Mouse (Mus musculus): ENCODE data around the gene Zfp523. TPM values are rescaled to one million over a fixed set of nuclear protein-coding genes. Genes with fewer than 3 reads are reported as not detected.
A peak's percentile ranks its signal among the peaks of the same experiment; 100 is the strongest.

Zfp523 gene
- polyA plus RNA-seq, 1 experiment from 2014 or later: 53.9 TPM

GRCm38 (mm10) chr17:28235982-28236635 lies 59.2 kb downstream of the Zfp523 start:
- Histone ChIP-seq H3K4me1 (peaks cover 8% of the 10 kb centered on the region), H3K27me3 (replicated peaks) (no peaks in the 10 kb centered on the region; the same call in 1 of the 2 replicates), H3K4me3 (no peak overlapping the region), H3K9ac (no peak overlapping the region), H3K36me3 (no peaks in the 10 kb centered on the region; the same call in 1 of the 2 replicates), H3K9me3 (no peaks in the 10 kb centered on the region), H3K27ac (no peak overlapping the region), H3K4me2 (replicated peaks) (no peak overlapping the region)
- no peak for ATAC-seq (ENCODE audit: low FRiP score, low read depth)
- WGBS: 86% methylated on average over 7 of the region's 7 CpGs

- H3K9ac ChIP-seq: no peak overlapping the region
- no peaks in the 10 kb centered on the region for H3K9me3 ChIP-seq
- ATAC-seq (ENCODE audit: low FRiP score, low read depth): no peak
- H3K27ac ChIP-seq: no peak overlapping the region
- no peak overlapping the region for H3K4me3 ChIP-seq
- no peaks in the 10 kb centered on the region; the same call in 1 of the 2 replicates for H3K27me3 ChIP-seq (replicated peaks)
- 88% methylated on average over 4 of the region's 4 CpGs for WGBS
- no peak overlapping the region for H3K4me2 ChIP-seq (replicated peaks)
- peaks cover 8% of the 10 kb centered on the region for H3K4me1 ChIP-seq
- H3K36me3 ChIP-seq: no peaks in the 10 kb centered on the region; the same call in 1 of the 2 replicates
These were observed 59.7 kb downstream of the Zfp523 start for GRCm38 (mm10) chr17:28236636-28237015.

GRCm38 (mm10) chr17:28237362-28237761 lies 60.4 kb downstream of the Zfp523 start:
- Histone ChIP-seq H3K27ac (no peak overlapping the region), H3K27me3 (replicated peaks) (no peaks in the 10 kb centered on the region; the same call in 1 of the 2 replicates), H3K4me1 (peaks cover 8% of the 10 kb centered on the region), H3K9me3 (no peaks in the 10 kb centered on the region), H3K4me3 (no peak overlapping the region), H3K9ac (no peak overlapping the region), H3K4me2 (replicated peaks) (no peak overlapping the region), H3K36me3 (no peaks in the 10 kb centered on the region; the same call in 1 of the 2 replicates)
- ATAC-seq (ENCODE audit: low FRiP score, low read depth): no peak
- 54% methylated on average over 5 of the region's 5 CpGs for WGBS

- Histone ChIP-seq H3K27ac (no peak overlapping the region), H3K4me3 (no peak overlapping the region), H3K27me3 (replicated peaks) (no peaks in the 10 kb centered on the region), H3K9me3 (no peaks in the 10 kb centered on the region), H3K9ac (no peak overlapping the region), H3K4me2 (replicated peaks) (no peak overlapping the region), H3K36me3 (no peaks in the 10 kb centered on the region; the same call in 1 of the 2 replicates), H3K4me1 (peaks cover 7% of the 10 kb centered on the region)
- no peak for ATAC-seq (ENCODE audit: low FRiP score, low read depth)
- 74% methylated on average over 6 of the region's 6 CpGs for WGBS
These were observed 60.9 kb downstream of the Zfp523 start for GRCm38 (mm10) chr17:28237874-28238273.

GRCm38 (mm10) chr17:28240846-28241245 lies 63.9 kb downstream of the Zfp523 start:
- no peak overlapping the region for H3K4me2 ChIP-seq (replicated peaks)
- peaks cover 16% of the 10 kb centered on the region for H3K4me1 ChIP-seq
- WGBS: 94% methylated on average over 5 of the region's 5 CpGs
- no peak overlapping the region for H3K27ac ChIP-seq
- no peaks in the 10 kb centered on the region for H3K9me3 ChIP-seq
- H3K36me3 ChIP-seq: no peaks in the 10 kb centered on the region; the same call in 1 of the 2 replicates
- no peaks in the 10 kb centered on the region for H3K27me3 ChIP-seq (replicated peaks)
- H3K4me3 ChIP-seq: no peak overlapping the region
- no peak overlapping the region for H3K9ac ChIP-seq
- ATAC-seq (ENCODE audit: low FRiP score, low read depth): no peak

GRCm38 (mm10) chr17:28242296-28242695 lies 65.4 kb downstream of the Zfp523 start:
- no peaks in the 10 kb centered on the region; the same call in 1 of the 2 replicates for H3K36me3 ChIP-seq
- no peak for ATAC-seq (ENCODE audit: low FRiP score, low read depth)
- WGBS: 96% methylated on average over 6 of the region's 6 CpGs

GRCm38 (mm10) chr17:28244214-28244613 lies 67.3 kb downstream of the Zfp523 start:
- Histone ChIP-seq H3K4me3 (no peak overlapping the region), H3K9me3 (no peaks in the 10 kb centered on the region), H3K27ac (no peak overlapping the region), H3K4me2 (replicated peaks) (no peak overlapping the region), H3K27me3 (replicated peaks) (no peaks in the 10 kb centered on the region), H3K9ac (no peak overlapping the region), H3K36me3 (no peaks in the 10 kb centered on the region; the same call in 1 of the 2 replicates), H3K4me1 (peaks cover 33% of the 10 kb centered on the region)
- no peak for ATAC-seq (ENCODE audit: low FRiP score, low read depth)
- WGBS: 82% methylated on average over 6 of the region's 6 CpGs

More at GRCm38 (mm10) chr17:28242296-28242695, 65.4 kb downstream of the Zfp523 start:
- Histone ChIP-seq H3K27ac (no peak overlapping the region), H3K4me1 (peaks cover 26% of the 10 kb centered on the region), H3K9me3 (no peaks in the 10 kb centered on the region), H3K27me3 (replicated peaks) (no peaks in the 10 kb centered on the region), H3K9ac (no peak overlapping the region), H3K4me3 (no peak overlapping the region), H3K4me2 (replicated peaks) (no peak overlapping the region)

- H3K9ac ChIP-seq: no peak overlapping the region
- ATAC-seq (ENCODE audit: low FRiP score, low read depth): peak; percentile 48; the same call in 1 of the 2 replicates
- H3K27me3 ChIP-seq (replicated peaks): no peaks in the 10 kb centered on the region
- H3K4me3 ChIP-seq: no peak overlapping the region
- 0 out of 2 replicates have a peak overlapping the region, but pooled peaks have one; percentile 12 for H3K4me2 ChIP-seq (replicated peaks)
- no peaks in the 10 kb centered on the region for H3K9me3 ChIP-seq
- no peaks in the 10 kb centered on the region; the same call in 1 of the 2 replicates for H3K36me3 ChIP-seq
- WGBS: 46% methylated on average over 6 of the region's 6 CpGs
- no peak overlapping the region for H3K27ac ChIP-seq
- peaks cover 33% of the 10 kb centered on the region for H3K4me1 ChIP-seq
These were observed 67.8 kb downstream of the Zfp523 start for GRCm38 (mm10) chr17:28244714-28245113.

GRCm38 (mm10) chr17:28246640-28247039 lies 69.7 kb downstream of the Zfp523 start:
- H3K9me3 ChIP-seq: no peaks in the 10 kb centered on the region
- no peaks in the 10 kb centered on the region for H3K36me3 ChIP-seq
- H3K4me3 ChIP-seq: no peak overlapping the region
- no peak overlapping the region for H3K27ac ChIP-seq
- H3K4me2 ChIP-seq (replicated peaks): no peak overlapping the region
- H3K9ac ChIP-seq: no peak overlapping the region
- 84% methylated on average over 11 of the region's 11 CpGs for WGBS
- ATAC-seq (ENCODE audit: low FRiP score, low read depth): no peak
- H3K27me3 ChIP-seq (replicated peaks): no peaks in the 10 kb centered on the region
- H3K4me1 ChIP-seq: peaks cover 33% of the 10 kb centered on the region

- no peak overlapping the region for H3K4me3 ChIP-seq
- H3K4me2 ChIP-seq (replicated peaks): 0 out of 2 replicates have a peak overlapping the region, but pooled peaks have one; percentile 3
- ATAC-seq (ENCODE audit: low FRiP score, low read depth): no peak
- H3K27ac ChIP-seq: no peak overlapping the region
- peaks cover 37% of the 10 kb centered on the region for H3K4me1 ChIP-seq
- WGBS: 57% methylated on average over 6 of the region's 6 CpGs
- H3K27me3 ChIP-seq (replicated peaks): no peaks in the 10 kb centered on the region
- no peaks in the 10 kb centered on the region for H3K36me3 ChIP-seq
- H3K9me3 ChIP-seq: no peaks in the 10 kb centered on the region
- no peak overlapping the region for H3K9ac ChIP-seq
These were observed 70.7 kb downstream of the Zfp523 start for GRCm38 (mm10) chr17:28247613-28248012.

- Histone ChIP-seq H3K36me3 (no peaks in the 10 kb centered on the region), H3K9me3 (no peaks in the 10 kb centered on the region), H3K4me3 (no peak overlapping the region), H3K9ac (no peak overlapping the region), H3K27me3 (replicated peaks) (no peaks in the 10 kb centered on the region), H3K27ac (no peak overlapping the region), H3K4me1 (peaks cover 37% of the 10 kb centered on the region), H3K4me2 (replicated peaks) (no peak overlapping the region)
- ATAC-seq (ENCODE audit: low FRiP score, low read depth): no peak
- 78% methylated on average over 12 of the region's 12 CpGs for WGBS
These were observed 72.1 kb downstream of the Zfp523 start for GRCm38 (mm10) chr17:28249062-28249461.

GRCm38 (mm10) chr17:28251579-28252280 lies 74.8 kb downstream of the Zfp523 start:
- no peak overlapping the region for H3K4me3 ChIP-seq
- H3K9ac ChIP-seq: no peak overlapping the region
- no peaks in the 10 kb centered on the region for H3K27me3 ChIP-seq (replicated peaks)
- H3K4me1 ChIP-seq: peaks cover 37% of the 10 kb centered on the region
- H3K9me3 ChIP-seq: no peaks in the 10 kb centered on the region
- ATAC-seq (ENCODE audit: low FRiP score, low read depth): no peak
- H3K27ac ChIP-seq: no peak overlapping the region
- WGBS: 85% methylated on average over 12 of the region's 12 CpGs
- no peaks in the 10 kb centered on the region for H3K36me3 ChIP-seq
- no peak overlapping the region for H3K4me2 ChIP-seq (replicated peaks)
